Mouse (Mus musculus) urinary bladder, postnatal 0 days (tissue): Measurements from ENCODE around the gene Serpina11. TPM values are rescaled to one million over a fixed set of nuclear protein-coding genes. Genes with fewer than 3 reads are reported as not detected.

ENCODE experiments used
- polyA plus RNA-seq: library from polyadenylated mRNA; unstranded; fragments of >200 nt; fragmentation: Nextera tagmentation; extraction: Ambion mirVana; gene quantifications from 2 replicates; pipeline ENCODE4 v1.2.1, GENCODE M21; 2015

Serpina11 gene
- polyA plus RNA-seq = 0.13 and 0.23 TPM in 2 replicates

GRCm38 (mm10) chr12:103989857-103990256 lies at the start of gene Serpina11:
Gene Serpina11 (minus strand): TSS chr12:103989957.

GRCm38 (mm10) chr12:104013620-104014019 lies 23.9 kb upstream of the Serpina11 start, which contains the start of gene Serpina9:
Gene Serpina9 (minus strand): TSS chr12:104013755.

GRCm38 (mm10) chr12:103958798-103959197 lies 31.0 kb downstream of the Serpina11 start, which contains the start of gene Serpina1e:
Gene Serpina1e (minus strand): TSS chr12:103958975.

Other genes with a start within 250 kb of the Serpina11 start
- 0.33 and 2.3 TPM in 2 replicates for gene Serpina1d, start 216.4 kb downstream of the Serpina11 start, polyA plus RNA-seq
- gene Serpina1b, start 159.6 kb downstream of the Serpina11 start, polyA plus RNA-seq = 0.68 and 3.0 TPM in 2 replicates
- gene Serpina1a, start 126.4 kb downstream of the Serpina11 start, polyA plus RNA-seq = 1.0 and 2.8 TPM in 2 replicates
- 0.42 and 1.4 TPM in 2 replicates for gene Serpina1c, start 85.1 kb downstream of the Serpina11 start, polyA plus RNA-seq
- gene Serpina1e, start 31.0 kb downstream of the Serpina11 start, polyA plus RNA-seq = 1.2 and 5.1 TPM in 2 replicates
- 0.04 TPM in 1 of 2 replicates, not detected in the other for gene Serpina9, start 23.8 kb upstream of the Serpina11 start, polyA plus RNA-seq
- not detected in 2 replicates for gene Serpina12, start 54.5 kb upstream of the Serpina11 start, polyA plus RNA-seq
- not detected in 2 replicates for gene Serpina5, start 111.2 kb upstream of the Serpina11 start, polyA plus RNA-seq
- gene Serpina3a, start 122.8 kb upstream of the Serpina11 start, polyA plus RNA-seq = not detected in 2 replicates
- not detected in 2 replicates for gene Serpina3b, start 138.0 kb upstream of the Serpina11 start, polyA plus RNA-seq
- gene Serpina3c, start 163.9 kb upstream of the Serpina11 start, polyA plus RNA-seq = 1.2 and 1.8 TPM in 2 replicates
- gene Serpina3f, start 224.6 kb upstream of the Serpina11 start, polyA plus RNA-seq = 0.08 and 0.18 TPM in 2 replicates
- 27.3 and 28.6 TPM in 2 replicates for gene Serpina3g, start 246.3 kb upstream of the Serpina11 start, polyA plus RNA-seq